Mouse (Mus musculus) stomach, postnatal 0 days (tissue): ENCODE data around the gene Rnf208. TPM values are rescaled to one million over a fixed set of nuclear protein-coding genes. Genes with fewer than 3 reads are reported as not detected.

Experiments
- ATAC-seq: fragments of 200-750 bp; cut with Nextera tagmentation; 2 replicates; pipeline ENCODE4 v1.8.0; 2017; ENCODE audit not compliant: low FRiP score, low TSS enrichment
- DNase-seq: peaks from one replicate; pipeline ENCODE4 v3.0.0-alpha.2; 2016; ENCODE audit warnings: low spot score
- H3K27ac ChIP-seq: fragments of 300-500 bp; sonication (generic); replicated peaks from 2 replicates; pipeline ENCODE4 v1.5.1; 2014; ENCODE audit warnings: mild to moderate bottlenecking, control low read depth
- H3K27me3 ChIP-seq: fragments of 300-500 bp; sonication (generic); 2 replicates; pipeline ENCODE4 v1.6.1; 2014; ENCODE audit warnings: low read length; ENCODE audit not compliant: control insufficient read depth, insufficient read depth
- H3K36me3 ChIP-seq: fragments of 300-500 bp; sonication (generic); 2 replicates; pipeline ENCODE4 v1.6.1; 2014; ENCODE audit warnings: low read length, mixed read lengths; ENCODE audit not compliant: control insufficient read depth, insufficient read depth
- H3K4me1 ChIP-seq: fragments of 300-500 bp; sonication (generic); replicated peaks from 2 replicates; pipeline ENCODE4 v1.6.1; 2014; ENCODE audit warnings: antibody characterized with exemption; ENCODE audit not compliant: control insufficient read depth, insufficient read depth
- H3K4me2 ChIP-seq: fragments of 300-500 bp; sonication (generic); replicated peaks from 2 replicates; pipeline ENCODE4 v1.6.1; 2014; ENCODE audit warnings: low read depth, mild to moderate bottlenecking, control low read depth, moderate library complexity
- H3K4me3 ChIP-seq: fragments of 300-500 bp; sonication (generic); 2 replicates; pipeline ENCODE4 v1.5.1; 2014; ENCODE audit warnings: low read depth, low read length, control low read depth
- H3K9ac ChIP-seq: fragments of 300-500 bp; sonication (generic); 2 replicates; pipeline ENCODE4 v1.6.1; 2014; ENCODE audit warnings: mild to moderate bottlenecking, low read length, control low read depth, mixed read lengths
- H3K9me3 ChIP-seq: fragments of 300-500 bp; sonication (generic); 2 replicates; pipeline ENCODE4 v1.6.1; 2016; ENCODE audit warnings: low read length; ENCODE audit not compliant: control insufficient read depth
- CTCF ChIP-seq: IDR thresholded peaks from 2 replicates; pipeline ENCODE4 v1.5.1; 2016; ENCODE audit warnings: antibody characterized with exemption, low read depth, mild to moderate bottlenecking, moderate library complexity
- EP300 ChIP-seq: optimal IDR thresholded peaks from 2 replicates; pipeline ENCODE3; 2016; ENCODE audit warnings: antibody characterized with exemption
- WGBS: fragments of 180-500 bp; shearing (Covaris S2); extraction: QIAGEN DNeasy Blood & Tissue Kit; methylation state at CpG from one replicate; pipeline ENCODE4 v1.1.7; 2014; 5-methylcytosine and 5-hydroxymethylcytosine counted together
- polyA plus RNA-seq: library from polyadenylated mRNA; unstranded; fragments of >200 nt; fragmentation: Nextera tagmentation; extraction: Ambion mirVana; gene quantifications from 2 replicates; pipeline ENCODE4 v1.2.1, GENCODE M21; 2015

The Rnf208 gene
- polyA plus RNA-seq, 1 experiment from 2014 or later = 26.8 TPM

- WGBS = 63% methylated on average over 12 of the region's 12 CpGs
- H3K4me1 ChIP-seq = no peaks in the 10 kb centered on the region
Measured at GRCm38 (mm10) chr2:25231038-25231437, 11.0 kb upstream of the Rnf208 start.

GRCm38 (mm10) chr2:25233421-25233820 is 8.6 kb upstream of the Rnf208 start:
- 75% methylated on average over 4 of the region's 4 CpGs for WGBS
- Histone ChIP-seq H3K9ac (no peak overlapping the region), H3K9me3 (no peaks in the 10 kb centered on the region), H3K4me3 (no peak overlapping the region), H3K36me3 (no peaks in the 10 kb centered on the region), H3K27ac (no peak overlapping the region), H3K27me3 (no peaks in the 10 kb centered on the region), H3K4me2 (no peak overlapping the region), H3K4me1 (no peaks in the 10 kb centered on the region)
- TF ChIP-seq EP300 = no peak
- no peak for TF ChIP-seq CTCF
- no peak for DNase-seq
- no peak for ATAC-seq

More at GRCm38 (mm10) chr2:25231038-25231437, 11.0 kb upstream of the Rnf208 start:
- H3K4me2 ChIP-seq = no peak overlapping the region
- H3K4me3 ChIP-seq = no peak overlapping the region
- H3K36me3 ChIP-seq = no peaks in the 10 kb centered on the region
- H3K27me3 ChIP-seq = no peaks in the 10 kb centered on the region
- TF ChIP-seq EP300 (no peak), CTCF (no peak)
- ATAC-seq (no peak), DNase-seq (no peak)
- H3K9me3 ChIP-seq = no peaks in the 10 kb centered on the region
- no peak overlapping the region for H3K27ac ChIP-seq
- H3K9ac ChIP-seq = no peak overlapping the region

DNA sequence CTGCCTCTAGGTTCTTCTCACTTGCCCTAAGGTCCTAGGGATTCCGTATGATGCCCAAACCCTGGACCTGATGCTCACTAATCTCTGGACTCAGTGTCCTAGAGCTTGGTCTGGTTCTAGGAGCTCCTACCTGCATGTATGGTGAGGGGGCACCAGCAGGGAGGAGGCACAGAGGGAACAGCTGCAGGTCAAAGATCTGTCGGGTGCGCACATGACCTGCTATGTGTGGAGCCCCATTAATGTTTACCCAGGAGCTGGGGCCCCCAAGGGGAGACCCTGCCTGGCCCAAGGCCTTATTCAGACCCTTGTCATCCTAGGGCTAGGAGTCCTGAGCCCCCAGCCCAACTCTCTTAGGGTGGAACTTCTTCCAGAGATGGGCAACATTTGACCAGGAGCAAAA is 8.0 kb upstream of the Rnf208 start, which contains the start of gene Slc34a3:
Gene Slc34a3 (minus strand): TSS at position 315 of the 400 bp plus-strand sequence.
- Histone ChIP-seq H3K27me3 (no peaks in the 10 kb centered on the region), H3K9me3 (no peaks in the 10 kb centered on the region), H3K4me1 (no peaks in the 10 kb centered on the region), H3K4me3 (no peak within 1 kb of the TSS), H3K9ac (0 out of 2 replicates have a peak within 1 kb of the TSS, but pooled peaks have one; percentile 4), H3K36me3 (no peaks in the 10 kb centered on the region), H3K27ac (no peak within 1 kb of the TSS), H3K4me2 (no peak within 1 kb of the TSS)
- TF ChIP-seq EP300 (no peak), CTCF (no peak)
- no peak for DNase-seq
- WGBS = 67% methylated on average over 3 of the region's 3 CpGs
- ATAC-seq = no peak

GRCm38 (mm10) chr2:25234551-25235220 is 7.4 kb upstream of the Rnf208 start:
- Histone ChIP-seq H3K9ac (0 out of 2 replicates have a peak overlapping the region, but pooled peaks have one; percentile 4), H3K9me3 (no peaks in the 10 kb centered on the region), H3K4me3 (no peak overlapping the region), H3K36me3 (no peaks in the 10 kb centered on the region), H3K4me2 (no peak overlapping the region), H3K4me1 (no peaks in the 10 kb centered on the region), H3K27me3 (no peaks in the 10 kb centered on the region), H3K27ac (no peak overlapping the region)
- ATAC-seq (no peak), DNase-seq (no peak)
- 52% methylated on average over 5 of the region's 5 CpGs for WGBS
- TF ChIP-seq CTCF = no peak
- no peak for TF ChIP-seq EP300

DNA sequence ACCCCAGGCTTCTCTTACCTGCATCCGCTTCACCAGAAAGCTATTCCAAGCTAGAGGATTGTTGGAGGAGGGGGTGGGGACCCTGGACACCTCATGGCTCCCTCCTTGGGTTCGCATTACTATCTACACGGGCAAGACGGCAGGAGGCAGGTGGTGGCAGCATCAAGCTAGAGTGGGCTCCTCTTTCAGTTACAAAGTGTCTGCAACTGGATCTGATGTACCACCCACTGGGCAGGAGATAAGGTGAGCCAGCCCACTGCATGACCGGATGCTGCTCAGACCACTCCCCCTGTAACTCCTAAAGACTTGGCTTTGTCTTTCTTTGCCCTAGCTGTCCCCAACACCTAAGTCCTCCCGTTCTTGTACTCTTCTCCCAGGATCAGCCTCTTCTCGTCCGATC is 5.4 kb upstream of the Rnf208 start, which contains the start of gene Rnf224:
Gene Rnf224 (minus strand): TSS at position 174 of the 400 bp plus-strand sequence.
- no peaks in the 10 kb centered on the region for H3K27me3 ChIP-seq
- H3K36me3 ChIP-seq = no peaks in the 10 kb centered on the region
- no peak for ATAC-seq
- peak within 1 kb of the TSS; percentile 91 for H3K27ac ChIP-seq
- H3K4me2 ChIP-seq = 0 out of 2 replicates have a peak within 1 kb of the TSS, but pooled peaks have one; percentile 17
- H3K4me3 ChIP-seq = no peak within 1 kb of the TSS
- TF ChIP-seq CTCF (no peak), EP300 (no peak)
- 0 out of 2 replicates have a peak within 1 kb of the TSS, but pooled peaks have one; percentile 27 for H3K9ac ChIP-seq
- H3K4me1 ChIP-seq = peaks cover 4% of the 10 kb centered on the region; the same call in 1 of the 2 replicates
- 33% methylated on average over 8 of the region's 8 CpGs for WGBS
- no peak for DNase-seq
- no peaks in the 10 kb centered on the region for H3K9me3 ChIP-seq

DNA sequence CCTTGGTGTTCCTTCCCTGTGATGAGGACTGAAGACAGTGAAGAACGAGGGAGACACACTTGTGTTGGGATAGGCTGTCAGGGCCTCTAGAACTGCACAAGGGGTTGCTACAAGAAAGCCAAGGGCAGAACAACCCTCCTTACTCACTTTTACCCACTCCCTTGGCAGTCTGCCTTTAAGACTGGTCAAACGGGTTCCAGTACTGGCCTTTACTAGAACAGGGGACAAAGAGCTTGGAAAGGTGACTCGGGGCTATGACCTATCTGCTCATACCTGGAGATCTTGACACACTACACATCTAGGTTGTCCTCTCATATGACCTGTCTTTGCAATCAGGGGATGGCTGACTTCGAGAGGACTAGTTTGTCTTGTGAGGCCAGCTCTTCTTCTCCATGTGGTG is 4.5 kb upstream of the Rnf208 start:
- Histone ChIP-seq H3K27me3 (no peaks in the 10 kb centered on the region), H3K9ac (0 out of 2 replicates have a peak overlapping the region, but pooled peaks have one; percentile 27), H3K4me3 (no peak overlapping the region), H3K4me2 (0 out of 2 replicates have a peak overlapping the region, but pooled peaks have one; percentile 17), H3K9me3 (no peaks in the 10 kb centered on the region), H3K4me1 (peaks cover 5% of the 10 kb centered on the region; the same call in 1 of the 2 replicates), H3K27ac (peak overlapping the region; percentile 91), H3K36me3 (no peaks in the 10 kb centered on the region)
- peak; percentile 45 for ATAC-seq
- WGBS = 46% methylated on average over 4 of the region's 4 CpGs
- no peak for TF ChIP-seq CTCF
- no peak for TF ChIP-seq EP300
- peak; percentile 84 for DNase-seq
